11 mouse cellular contexts compared by ENCODE assay signal in the genomic region with DNA sequence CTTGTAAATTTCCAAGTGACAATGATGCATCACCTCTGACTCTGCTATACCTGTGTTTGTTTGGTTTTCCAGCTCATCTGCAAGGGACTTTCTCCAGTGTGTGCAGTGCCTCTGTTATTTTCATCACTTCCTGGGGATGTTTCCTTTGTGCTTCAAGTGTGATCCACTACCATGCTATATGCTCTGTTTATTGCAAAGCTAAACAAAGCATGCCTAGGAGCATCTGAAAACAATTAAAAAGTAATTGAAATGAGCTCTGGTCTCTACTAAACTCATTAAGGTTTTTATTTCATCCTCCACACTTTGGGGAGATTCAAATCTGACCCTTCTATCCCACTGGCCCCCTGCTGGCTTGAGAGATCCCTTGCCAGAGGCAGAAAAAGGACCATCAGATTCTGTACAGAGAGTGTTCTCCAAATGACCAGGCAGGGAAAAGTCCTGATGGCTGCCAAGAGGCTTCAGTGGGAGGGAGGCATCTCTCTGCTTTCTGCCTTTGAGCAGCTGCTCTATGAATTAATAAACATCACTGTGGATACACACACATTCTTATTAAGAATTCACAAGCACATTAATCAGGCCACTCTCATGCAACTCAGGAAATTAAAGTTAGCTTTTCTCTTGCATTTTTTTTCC. TPM values are rescaled to one million over a fixed set of nuclear protein-coding genes. Genes with fewer than 3 reads are reported as not detected.
DNase-seq lines count a peak whose midpoint lies in the region; ATAC-seq and TF ChIP-seq lines count a peak whose summit lies in the region.
"Had no signal": no experiment of that assay in that cellular context is flagged by ENCODE, and none has a peak within 500 bp of the region (broad histone marks: within the 10 kb centered on the region; RNA-seq: fewer than 3 reads in every experiment).

No protein-coding gene starts in this region.

- CTCF ChIA-PET in Patski (lab: Charles Lee) = no interaction called here

- no peaks in the 10 kb centered on the region for H3K36me3 ChIP-seq in midbrain, embryonic 13.5 days

- no peaks in the 10 kb centered on the region for H3K9me3 ChIP-seq in midbrain, embryonic 13.5 days

- POLR2A ChIA-PET in Patski (lab: Charles Lee) = no interaction called here

- TF ChIP-seq CTCF in Patski (IDR thresholded peaks at IDR 0.05) = peak; percentile 12

- in situ Hi-C loops in Patski (cut with MboI; ENCODE audit: low pct_unique_long_range_greater_than_20kb) = no loop called here

- H3K27ac ChIP-seq in midbrain, embryonic 13.5 days = no peak overlapping the region

- H3K4me2 ChIP-seq in midbrain, embryonic 13.5 days (replicated peaks) = no peak overlapping the region

- H3K27me3 ChIP-seq in Patski = no peaks in the 10 kb centered on the region
- no peaks in the 10 kb centered on the region for H3K27me3 ChIP-seq in midbrain, embryonic 13.5 days

- 0 out of 2 replicates have a peak, but pooled peaks cover 4% of the 10 kb centered on the region for H3K4me1 ChIP-seq in midbrain, embryonic 13.5 days (replicated peaks)

- H3K4me3 ChIP-seq in midbrain, embryonic 13.5 days (replicated peaks) = no peak overlapping the region
- H3K4me3 ChIP-seq: erythroblast, embryonic 14.5 days had no signal

- H3K9ac ChIP-seq in midbrain, embryonic 13.5 days (replicated peaks) = no peak overlapping the region

- no peak for ATAC-seq in Patski
- peak; percentile 43; the same call in 1 of the 2 replicates for ATAC-seq in midbrain, embryonic 13.5 days

- no peak for DNase-seq in Patski (ENCODE audit: low read depth, low spot score)
- DNase-seq in brain, adult 2 months (ENCODE audit: low read depth, low spot score) = peak; percentile 18
- peak; percentile 34 for DNase-seq in embryo, embryonic 11 days
- DNase-seq in adrenal gland, postnatal 10 days = no peak
- no peak for DNase-seq in adrenal gland, adult 2 months
- DNase-seq in urinary bladder, postnatal 14 days (ENCODE audit: low spot score) = no peak
- DNase-seq: heart, postnatal 4 days; layer of hippocampus, postnatal 36 days; lung, postnatal 36 days had no signal

RNA-seq across cellular contexts. Expression of a gene that starts 57.0 kb away (rescaled TPM):
- polyA plus RNA-seq in Patski (2021) = 15.1 TPM
- polyA plus RNA-seq in midbrain, embryonic 13.5 days (2015; fragmentation: Nextera tagmentation; extraction: Ambion mirVana) = 2.3 and 2.9 TPM in 2 replicates
- 1 to 10 TPM; 9.2 to 9.7 TPM for total RNA-seq in adrenal gland, postnatal 10 days (2021)
- 10 to 100 TPM; 11.2 to 11.4 TPM for total RNA-seq in adrenal gland, adult 2 months (2021)
- 0.07 and 0.10 TPM in 2 replicates for polyA plus RNA-seq in adrenal gland, adult 2 months (2012; rRNA removed)

Comparison
In these comparisons a context has a peak if more than half of its experiments do, and no peak if none do; other contexts are left out.
1. DNase-seq: peak in brain, adult 2 months (single experiment) and embryo, embryonic 11 days (single experiment); none in Patski (single experiment), adrenal gland, postnatal 10 days (single experiment), adrenal gland, adult 2 months (single experiment) and urinary bladder, postnatal 14 days (single experiment).